Mouse (Mus musculus): ENCODE data around the gene Ist1. TPM values are rescaled to one million over a fixed set of nuclear protein-coding genes. Genes with fewer than 3 reads are reported as not detected.

Ist1 gene
- 171 and 174 TPM in 2 replicates for polyA plus RNA-seq (2014; fragmentation: Nextera tagmentation; extraction: Ambion mirVana)

GRCm38 (mm10) chr8:109693146-109693900, at the start of gene Ist1:
Gene Ist1, minus strand, starts transcription at chr8:109693260.
- Histone ChIP-seq H3K36me3 (ENCODE audit: control insufficient read depth, insufficient read depth, low read length) (no peaks in the 10 kb centered on the region), H3K4me2 (ENCODE audit: low read depth, severe bottlenecking) (peak within 1 kb of the TSS; percentile 85), H3K27ac (replicated peaks; ENCODE audit: low read depth, low read length) (peak within 1 kb of the TSS; percentile 64; the same call in 1 of the 2 replicates), H3K4me3 (ENCODE audit: low read depth, low read length) (peak within 1 kb of the TSS; percentile 86), H3K27me3 (ENCODE audit: control insufficient read depth, insufficient read depth, low read length) (no peaks in the 10 kb centered on the region), H3K4me1 (ENCODE audit: control insufficient read depth, insufficient read depth, low read length) (peaks cover 13% of the 10 kb centered on the region), H3K9ac (ENCODE audit: low read length) (peak within 1 kb of the TSS; percentile 87), H3K9me3 (ENCODE audit: control insufficient read depth, low read length) (no peaks in the 10 kb centered on the region)
- WGBS: 1% methylated on average over 57 of the region's 57 CpGs
- peak; percentile 100 for DNase-seq (ENCODE audit: low spot score)
- ATAC-seq (ENCODE audit: insufficient number of reproducible peaks, low FRiP score, low TSS enrichment, low read depth): peak; percentile 96

GRCm38 (mm10) chr8:109738049-109738380, 45.0 kb upstream of the Ist1 start:
- peak overlapping the region; percentile 71; the same call in 1 of the 2 replicates for H3K4me2 ChIP-seq (ENCODE audit: low read depth, severe bottlenecking)
- 0 out of 2 replicates have a peak, but pooled peaks cover 2% of the 10 kb centered on the region for H3K4me1 ChIP-seq (ENCODE audit: control insufficient read depth, insufficient read depth, low read length)
- no peaks in the 10 kb centered on the region for H3K27me3 ChIP-seq (ENCODE audit: control insufficient read depth, insufficient read depth, low read length)
- peaks cover 7% of the 10 kb centered on the region for H3K36me3 ChIP-seq (ENCODE audit: control insufficient read depth, insufficient read depth, low read length)
- peak overlapping the region; percentile 96 for H3K9ac ChIP-seq (ENCODE audit: low read length)
- no peak for DNase-seq (ENCODE audit: low spot score)
- no peak for ATAC-seq (ENCODE audit: insufficient number of reproducible peaks, low FRiP score, low TSS enrichment, low read depth)
- WGBS: 85% methylated on average over 1 of the region's 1 CpGs
- H3K27ac ChIP-seq (replicated peaks; ENCODE audit: low read depth, low read length): no peak overlapping the region
- no peaks in the 10 kb centered on the region for H3K9me3 ChIP-seq (ENCODE audit: control insufficient read depth, low read length)
- H3K4me3 ChIP-seq (ENCODE audit: low read depth, low read length): peak overlapping the region; percentile 84

GRCm38 (mm10) chr8:109737237-109738048, 44.4 kb upstream of the Ist1 start, which contains the start of gene Atxn1l:
Gene Atxn1l, minus strand, starts transcription at chr8:109737739.
- DNase-seq (ENCODE audit: low spot score) (peak; percentile 95), ATAC-seq (ENCODE audit: insufficient number of reproducible peaks, low FRiP score, low TSS enrichment, low read depth) (peak; percentile 84)
- Histone ChIP-seq H3K9ac (ENCODE audit: low read length) (peak within 1 kb of the TSS; percentile 96), H3K4me1 (ENCODE audit: control insufficient read depth, insufficient read depth, low read length) (0 out of 2 replicates have a peak, but pooled peaks cover 2% of the 10 kb centered on the region), H3K9me3 (ENCODE audit: control insufficient read depth, low read length) (no peaks in the 10 kb centered on the region), H3K27ac (replicated peaks; ENCODE audit: low read depth, low read length) (0 out of 2 replicates have a peak within 1 kb of the TSS, but pooled peaks have one; percentile 18), H3K36me3 (ENCODE audit: control insufficient read depth, insufficient read depth, low read length) (peaks cover 12% of the 10 kb centered on the region), H3K4me3 (ENCODE audit: low read depth, low read length) (peak within 1 kb of the TSS; percentile 84), H3K27me3 (ENCODE audit: control insufficient read depth, insufficient read depth, low read length) (no peaks in the 10 kb centered on the region), H3K4me2 (ENCODE audit: low read depth, severe bottlenecking) (peak within 1 kb of the TSS; percentile 71)
- WGBS: 3% methylated on average over 56 of the region's 59 CpGs

- H3K36me3 ChIP-seq (ENCODE audit: control insufficient read depth, insufficient read depth, low read length): peaks cover 17% of the 10 kb centered on the region
- WGBS: 13% methylated on average over 8 of the region's 8 CpGs
- peak overlapping the region; percentile 84 for H3K4me3 ChIP-seq (ENCODE audit: low read depth, low read length)
- H3K9me3 ChIP-seq (ENCODE audit: control insufficient read depth, low read length): no peaks in the 10 kb centered on the region
- ATAC-seq (ENCODE audit: insufficient number of reproducible peaks, low FRiP score, low TSS enrichment, low read depth): peak; percentile 26; the same call in 1 of the 2 replicates
- H3K9ac ChIP-seq (ENCODE audit: low read length): peak overlapping the region; percentile 96
- H3K4me2 ChIP-seq (ENCODE audit: low read depth, severe bottlenecking): peak overlapping the region; percentile 71
- no peak for DNase-seq (ENCODE audit: low spot score)
- no peak overlapping the region for H3K27ac ChIP-seq (replicated peaks; ENCODE audit: low read depth, low read length)
- 0 out of 2 replicates have a peak, but pooled peaks cover 2% of the 10 kb centered on the region for H3K4me1 ChIP-seq (ENCODE audit: control insufficient read depth, insufficient read depth, low read length)
- no peaks in the 10 kb centered on the region for H3K27me3 ChIP-seq (ENCODE audit: control insufficient read depth, insufficient read depth, low read length)
Observed at GRCm38 (mm10) chr8:109736819-109737218, 43.8 kb upstream of the Ist1 start.

GRCm38 (mm10) chr8:109734018-109734417, 41.0 kb upstream of the Ist1 start:
- DNase-seq (ENCODE audit: low spot score) (no peak), ATAC-seq (ENCODE audit: insufficient number of reproducible peaks, low FRiP score, low TSS enrichment, low read depth) (no peak)
- Histone ChIP-seq H3K4me1 (ENCODE audit: control insufficient read depth, insufficient read depth, low read length) (0 out of 2 replicates have a peak, but pooled peaks cover 2% of the 10 kb centered on the region), H3K9me3 (ENCODE audit: control insufficient read depth, low read length) (no peaks in the 10 kb centered on the region), H3K27ac (replicated peaks; ENCODE audit: low read depth, low read length) (no peak overlapping the region), H3K27me3 (ENCODE audit: control insufficient read depth, insufficient read depth, low read length) (no peaks in the 10 kb centered on the region), H3K36me3 (ENCODE audit: control insufficient read depth, insufficient read depth, low read length) (peaks cover 24% of the 10 kb centered on the region), H3K4me2 (ENCODE audit: low read depth, severe bottlenecking) (no peak overlapping the region), H3K4me3 (ENCODE audit: low read depth, low read length) (no peak overlapping the region), H3K9ac (ENCODE audit: low read length) (no peak overlapping the region)
- WGBS: 90% methylated on average over 3 of the region's 3 CpGs

- Histone ChIP-seq H3K9me3 (ENCODE audit: control insufficient read depth, low read length) (no peaks in the 10 kb centered on the region), H3K4me1 (ENCODE audit: control insufficient read depth, insufficient read depth, low read length) (no peaks in the 10 kb centered on the region), H3K4me2 (ENCODE audit: low read depth, severe bottlenecking) (no peak overlapping the region), H3K27me3 (ENCODE audit: control insufficient read depth, insufficient read depth, low read length) (no peaks in the 10 kb centered on the region), H3K9ac (ENCODE audit: low read length) (no peak overlapping the region), H3K4me3 (ENCODE audit: low read depth, low read length) (no peak overlapping the region), H3K27ac (replicated peaks; ENCODE audit: low read depth, low read length) (no peak overlapping the region), H3K36me3 (ENCODE audit: control insufficient read depth, insufficient read depth, low read length) (peaks cover 24% of the 10 kb centered on the region)
- DNase-seq (ENCODE audit: low spot score) (no peak), ATAC-seq (ENCODE audit: insufficient number of reproducible peaks, low FRiP score, low TSS enrichment, low read depth) (no peak)
- WGBS: 85% methylated on average over 3 of the region's 3 CpGs
Observed at GRCm38 (mm10) chr8:109731012-109731411, 38.0 kb upstream of the Ist1 start.

GRCm38 (mm10) chr8:109725106-109725505, 32.0 kb upstream of the Ist1 start:
- Histone ChIP-seq H3K27ac (replicated peaks; ENCODE audit: low read depth, low read length) (no peak overlapping the region), H3K4me2 (ENCODE audit: low read depth, severe bottlenecking) (no peak overlapping the region), H3K36me3 (ENCODE audit: control insufficient read depth, insufficient read depth, low read length) (peaks cover 32% of the 10 kb centered on the region; the same call in 1 of the 2 replicates), H3K4me1 (ENCODE audit: control insufficient read depth, insufficient read depth, low read length) (no peaks in the 10 kb centered on the region), H3K9ac (ENCODE audit: low read length) (no peak overlapping the region), H3K9me3 (ENCODE audit: control insufficient read depth, low read length) (no peaks in the 10 kb centered on the region), H3K27me3 (ENCODE audit: control insufficient read depth, insufficient read depth, low read length) (no peaks in the 10 kb centered on the region), H3K4me3 (ENCODE audit: low read depth, low read length) (no peak overlapping the region)
- DNase-seq (ENCODE audit: low spot score) (no peak), ATAC-seq (ENCODE audit: insufficient number of reproducible peaks, low FRiP score, low TSS enrichment, low read depth) (no peak)
- 94% methylated on average over 3 of the region's 3 CpGs for WGBS

- H3K36me3 ChIP-seq (ENCODE audit: control insufficient read depth, insufficient read depth, low read length): peaks cover 22% of the 10 kb centered on the region
- WGBS: 96% methylated on average over 5 of the region's 5 CpGs
- no peak for DNase-seq (ENCODE audit: low spot score)
Observed at GRCm38 (mm10) chr8:109714961-109715360, 21.9 kb upstream of the Ist1 start.

More at GRCm38 (mm10) chr8:109714961-109715360, 21.9 kb upstream of the Ist1 start:
- Histone ChIP-seq H3K4me3 (ENCODE audit: low read depth, low read length) (no peak overlapping the region), H3K27me3 (ENCODE audit: control insufficient read depth, insufficient read depth, low read length) (no peaks in the 10 kb centered on the region), H3K27ac (replicated peaks; ENCODE audit: low read depth, low read length) (no peak overlapping the region), H3K9me3 (ENCODE audit: control insufficient read depth, low read length) (no peaks in the 10 kb centered on the region), H3K4me1 (ENCODE audit: control insufficient read depth, insufficient read depth, low read length) (no peaks in the 10 kb centered on the region), H3K4me2 (ENCODE audit: low read depth, severe bottlenecking) (no peak overlapping the region), H3K9ac (ENCODE audit: low read length) (no peak overlapping the region)
- no peak for ATAC-seq (ENCODE audit: insufficient number of reproducible peaks, low FRiP score, low TSS enrichment, low read depth)
